Comparison of ENCODE assay signal across 12 mouse cellular contexts in the genomic region with DNA sequence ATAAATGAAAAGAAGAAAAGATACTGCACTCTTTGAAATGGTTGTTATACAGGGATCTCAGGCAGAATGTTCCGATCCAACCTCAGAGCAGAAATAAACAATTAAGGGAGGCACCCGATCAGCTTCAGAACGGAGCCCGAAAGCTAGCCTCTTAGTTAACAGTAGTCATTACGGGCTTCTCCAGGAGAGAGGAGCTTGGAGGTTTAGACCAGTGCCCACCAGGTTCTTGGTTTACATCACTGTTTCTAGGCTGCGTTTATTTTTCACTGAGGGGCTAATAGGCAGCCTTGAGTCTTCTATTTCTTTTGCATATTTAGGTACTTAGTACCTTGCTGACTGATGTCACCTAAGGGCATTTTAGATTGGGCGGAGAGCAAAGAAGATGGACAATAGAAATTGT. TPM values are rescaled to one million over a fixed set of nuclear protein-coding genes. Genes with fewer than 3 reads are reported as not detected.
DNase-seq lines count a peak whose midpoint lies in the region; ATAC-seq and TF ChIP-seq lines count a peak whose summit lies in the region.
"Had no signal": no experiment of that assay in that cellular context is flagged by ENCODE, and none has a peak within 500 bp of the region (broad histone marks: within the 10 kb centered on the region; RNA-seq: fewer than 3 reads in every experiment).

No protein-coding gene starts in this region.

- no peaks in the 10 kb centered on the region for H3K9me3 ChIP-seq in lung, embryonic 14.5 days (ENCODE audit: low read depth, low read length)
- no peaks in the 10 kb centered on the region for H3K9me3 ChIP-seq in forebrain, embryonic 16.5 days (ENCODE audit: control insufficient read depth, low read length)
- H3K9me3 ChIP-seq in limb, embryonic 12.5 days, result no peaks in the 10 kb centered on the region
- H3K9me3 ChIP-seq: G1E had no signal

- no peak overlapping the region for H3K27ac ChIP-seq in lung, embryonic 14.5 days (ENCODE audit: low read depth)
- H3K27ac ChIP-seq in forebrain, embryonic 16.5 days (ENCODE audit: low read length), result peak overlapping the region; percentile 85
- no peak overlapping the region for H3K27ac ChIP-seq in limb, embryonic 12.5 days
- H3K27ac ChIP-seq in olfactory bulb, adult 2 months (ENCODE audit: insufficient read depth, low read depth, low read length), result peak overlapping the region; percentile 91

- no peak for TF ChIP-seq POLR2A in olfactory bulb, adult 2 months (IDR thresholded peaks at IDR 0.05; ENCODE audit: insufficient read depth, low read depth, low read length)

- H3K36me3 ChIP-seq in lung, embryonic 14.5 days (ENCODE audit: insufficient read depth), result no peaks in the 10 kb centered on the region
- no peaks in the 10 kb centered on the region for H3K36me3 ChIP-seq in forebrain, embryonic 16.5 days (ENCODE audit: control insufficient read depth, insufficient read depth)
- no peaks in the 10 kb centered on the region for H3K36me3 ChIP-seq in limb, embryonic 12.5 days
- H3K36me3 ChIP-seq: G1E had no signal

- no peak for DNase-seq in lung, embryonic 14.5 days
- no peak for DNase-seq in lung, postnatal 25 days (ENCODE audit: low spot score)
- no peak for DNase-seq in layer of hippocampus, adult 8-10 months (ENCODE audit: low spot score in 2 of 2)
- no peak for DNase-seq in adipocyte (ENCODE audit: low spot score)
- no peak for DNase-seq in gastrocnemius, postnatal 4 days (ENCODE audit: low spot score in 2 of 2)

- no peaks in the 10 kb centered on the region for H3K4me1 ChIP-seq in lung, embryonic 14.5 days (ENCODE audit: insufficient read depth)
- H3K4me1 ChIP-seq in forebrain, embryonic 16.5 days (replicated peaks; ENCODE audit: control insufficient read depth, insufficient read depth, low read length), result peaks cover 17% of the 10 kb centered on the region
- H3K4me1 ChIP-seq in limb, embryonic 12.5 days (replicated peaks), result peaks cover 15% of the 10 kb centered on the region
- peaks cover 16% of the 10 kb centered on the region for H3K4me1 ChIP-seq in olfactory bulb, adult 2 months (ENCODE audit: control insufficient read depth, insufficient read depth, low read length)

- TF ChIP-seq CTCF in lung, embryonic 14.5 days (IDR thresholded peaks at IDR 0.05; ENCODE audit: low read depth), result no peak
- no peak for TF ChIP-seq CTCF in olfactory bulb, adult 2 months (IDR thresholded peaks at IDR 0.05; ENCODE audit: insufficient read depth, low read depth, low read length)

- H3K27me3 ChIP-seq in lung, embryonic 14.5 days (ENCODE audit: insufficient read depth, low read length), result no peaks in the 10 kb centered on the region
- no peaks in the 10 kb centered on the region for H3K27me3 ChIP-seq in forebrain, embryonic 16.5 days (replicated peaks; ENCODE audit: control insufficient read depth, insufficient read depth, low read length)
- H3K27me3 ChIP-seq in limb, embryonic 12.5 days, result peaks cover 11% of the 10 kb centered on the region; the same call in 1 of the 2 replicates

- no peak overlapping the region for H3K9ac ChIP-seq in lung, embryonic 14.5 days
- H3K9ac ChIP-seq in forebrain, embryonic 16.5 days (replicated peaks; ENCODE audit: low read depth, low read length), result peak overlapping the region; percentile 73
- no peak overlapping the region for H3K9ac ChIP-seq in limb, embryonic 12.5 days (replicated peaks)

- no peak for ATAC-seq in lung, embryonic 14.5 days (ENCODE audit: insufficient read depth)
- peak; percentile 37 for ATAC-seq in forebrain, embryonic 16.5 days
- ATAC-seq in limb, embryonic 12.5 days (ENCODE audit: insufficient number of reproducible peaks, insufficient read depth, low FRiP score, low TSS enrichment, low read depth), result no peak

- 47% methylated on average over 7 of the region's 7 CpGs for WGBS in lung, embryonic 14.5 days
- 35% methylated on average over 7 of the region's 7 CpGs for WGBS in forebrain, embryonic 16.5 days
- WGBS in limb, embryonic 12.5 days, result 57% methylated on average over 7 of the region's 7 CpGs
- WGBS in olfactory bulb, adult 2 months, result 21% methylated on average over 7 of the region's 7 CpGs

- peak overlapping the region; percentile 46 for H3K4me3 ChIP-seq in lung, embryonic 14.5 days (ENCODE audit: low read depth, low read length)
- H3K4me3 ChIP-seq in forebrain, embryonic 16.5 days (replicated peaks; ENCODE audit: low read length), result peak overlapping the region; percentile 59
- peak overlapping the region; percentile 55 for H3K4me3 ChIP-seq in limb, embryonic 12.5 days (replicated peaks)
- H3K4me3 ChIP-seq in olfactory bulb, adult 2 months (ENCODE audit: insufficient read depth, low read depth, low read length), result 0 out of 2 replicates have a peak overlapping the region, but pooled peaks have one; percentile 10

- peak overlapping the region; percentile 85 for H3K4me2 ChIP-seq in lung, embryonic 14.5 days
- peak overlapping the region; percentile 87 for H3K4me2 ChIP-seq in forebrain, embryonic 16.5 days (ENCODE audit: low read length)
- peak overlapping the region; percentile 94 for H3K4me2 ChIP-seq in limb, embryonic 12.5 days

RNA-seq across cellular contexts. Expression of gene March10, which starts 0.5 kb away (rescaled TPM):
- polyA plus RNA-seq in lung, embryonic 14.5 days (2014; fragmentation: Nextera tagmentation; extraction: Ambion mirVana), result 0.43 TPM in 1 of 2 replicates, not detected in the other
- polyA plus RNA-seq in forebrain, embryonic 16.5 days (2015; fragmentation: Nextera tagmentation; extraction: Ambion mirVana), result 0.35 and 0.80 TPM in 2 replicates
- 0.32 TPM in 1 of 2 replicates, not detected in the other for polyA plus RNA-seq in limb, embryonic 12.5 days (2016; fragmentation: Nextera tagmentation; extraction: Ambion mirVana)
- not detected in 2 replicates for polyA plus RNA-seq in olfactory bulb, adult 2 months (2012; ENCODE audit: insufficient read depth, insufficient read length, low replicate concordance, missing spikeins)
- 1 to 10 TPM in 1 of 4 experiments, under 1 TPM in 3; 0.27 to 1.3 (median 0.91) TPM for total RNA-seq in layer of hippocampus, adult 8-10 months (2022)
- not detected for total RNA-seq in gastrocnemius, postnatal 4 days (2021)
- total RNA-seq: adrenal gland, postnatal 14 days; common myeloid progenitor, adult 5-6 weeks; megakaryocyte-erythroid progenitor cell, adult 5-6 weeks had no signal
- polyA plus RNA-seq: G1E had no signal

Comparison
In these comparisons a context has a peak if more than half of its experiments do, and no peak if none do; other contexts are left out.
1. H3K27ac ChIP-seq: peak in forebrain, embryonic 16.5 days (single experiment) and olfactory bulb, adult 2 months (single experiment); none in lung, embryonic 14.5 days (single experiment) and limb, embryonic 12.5 days (single experiment).
2. Peak in every context shown above with its lines, with median percentiles within 50 percentile points of each other: H3K4me2 ChIP-seq and H3K4me3 ChIP-seq.